Mouse (Mus musculus): ENCODE results near the gene Cfap52.

The Cfap52 gene

DNA sequence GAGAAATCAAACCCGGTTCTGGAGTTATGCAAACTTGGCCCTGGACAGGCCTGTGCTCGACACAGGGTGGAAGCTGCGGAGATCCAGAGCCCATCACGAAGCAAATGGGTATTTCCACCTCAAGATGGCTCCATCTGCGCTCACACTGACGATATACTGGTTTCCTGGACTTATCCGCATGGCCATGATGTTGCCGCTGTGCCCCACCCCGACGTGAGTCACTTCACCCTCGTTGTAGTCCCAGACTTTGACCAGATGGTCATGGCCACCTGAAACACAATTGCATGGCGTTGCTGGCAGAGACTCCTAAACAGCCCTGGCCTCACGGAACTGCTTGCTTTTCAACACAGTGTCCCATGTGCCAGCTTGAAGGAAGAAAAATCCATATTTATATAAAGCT is 40.5 kb downstream of the Cfap52 start:
- no peak for DNase-seq

GRCm38 (mm10) chr11:67923720-67924119 is 41.7 kb downstream of the Cfap52 start:
- no peak for DNase-seq

DNA sequence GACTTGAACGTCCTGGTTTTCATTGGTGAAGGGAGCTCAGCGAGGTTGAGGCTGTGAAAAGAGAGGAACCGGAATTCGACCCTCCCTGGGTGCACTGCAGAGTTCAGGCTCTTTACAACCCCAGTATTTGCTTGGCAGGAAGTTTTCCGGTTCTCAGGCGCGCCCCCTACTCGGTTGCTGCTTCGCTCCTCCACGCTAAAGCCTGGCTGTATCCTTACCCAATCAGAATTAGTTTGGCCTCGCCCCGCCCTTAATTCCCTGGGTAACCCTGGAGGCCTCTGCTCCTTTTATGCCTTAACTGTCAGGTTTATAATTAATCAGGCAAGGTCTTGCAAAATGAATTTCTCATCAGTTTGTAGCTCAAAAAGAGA is 42.7 kb downstream of the Cfap52 start:
- DNase-seq: peak; percentile 93

- DNase-seq: peak; percentile 92
Measured at GRCm38 (mm10) chr11:67921827-67922754, 43.4 kb downstream of the Cfap52 start, which contains the start of gene Usp43. TSS of gene Usp43 (minus strand) at chr11:67922153.

- DNase-seq: peak; percentile 67
Measured at GRCm38 (mm10) chr11:67921091-67921826, 44.2 kb downstream of the Cfap52 start.

DNA sequence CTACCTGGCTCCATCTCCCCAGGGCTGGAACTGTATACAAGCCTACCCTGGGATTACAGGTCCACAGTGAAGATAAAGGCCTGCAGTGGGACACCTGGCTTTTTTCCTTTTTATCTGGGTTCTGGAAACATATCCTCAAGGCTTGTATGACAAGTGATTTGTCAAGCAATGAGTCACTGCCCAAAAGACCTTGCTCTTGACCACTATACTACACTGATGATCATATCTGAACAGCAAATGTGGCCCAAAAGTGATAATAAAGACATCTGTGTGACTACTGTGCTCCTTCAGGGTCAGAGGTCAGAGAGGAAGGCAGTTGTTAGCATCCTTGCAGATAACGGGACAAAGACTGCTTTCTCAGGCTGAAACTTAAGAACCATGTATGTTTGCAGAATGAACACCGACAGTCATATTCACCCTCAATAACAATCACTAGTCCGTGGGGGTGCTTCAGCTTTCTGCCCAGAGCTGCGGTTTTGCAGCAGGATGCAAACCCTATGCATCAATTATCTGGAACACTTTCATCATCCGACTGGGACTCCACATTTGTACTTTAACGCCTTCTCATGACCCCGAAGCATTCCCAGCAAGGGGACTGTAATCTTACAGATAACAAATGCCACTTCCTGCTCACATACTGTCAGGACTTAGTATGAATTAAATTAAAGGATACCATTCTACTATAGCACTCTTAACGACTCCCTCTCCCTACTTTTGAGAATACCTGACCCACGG is 45.1 kb downstream of the Cfap52 start:
- DNase-seq: no peak

GRCm38 (mm10) chr11:67919593-67919992 is 45.9 kb downstream of the Cfap52 start:
- DNase-seq: no peak

DNA sequence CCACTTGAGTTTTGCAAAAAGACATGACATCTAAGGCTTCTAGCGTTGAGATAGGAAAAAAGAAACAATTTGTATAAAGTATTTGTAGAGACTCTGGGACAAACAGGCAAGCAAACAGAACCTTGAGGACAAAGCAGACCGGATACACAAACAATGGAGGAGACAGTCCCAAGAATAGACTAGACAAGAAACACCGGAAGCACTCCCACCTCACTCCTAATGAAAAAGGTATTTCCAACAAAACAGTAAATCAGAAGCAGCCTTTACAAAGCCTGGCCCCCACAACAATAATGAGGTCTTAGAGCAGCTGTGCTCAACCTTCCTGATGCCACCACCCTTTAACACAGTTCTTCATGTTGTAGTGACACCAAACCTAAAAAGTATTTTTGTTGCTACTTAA is 48.3 kb downstream of the Cfap52 start:
- DNase-seq: no peak

DNA sequence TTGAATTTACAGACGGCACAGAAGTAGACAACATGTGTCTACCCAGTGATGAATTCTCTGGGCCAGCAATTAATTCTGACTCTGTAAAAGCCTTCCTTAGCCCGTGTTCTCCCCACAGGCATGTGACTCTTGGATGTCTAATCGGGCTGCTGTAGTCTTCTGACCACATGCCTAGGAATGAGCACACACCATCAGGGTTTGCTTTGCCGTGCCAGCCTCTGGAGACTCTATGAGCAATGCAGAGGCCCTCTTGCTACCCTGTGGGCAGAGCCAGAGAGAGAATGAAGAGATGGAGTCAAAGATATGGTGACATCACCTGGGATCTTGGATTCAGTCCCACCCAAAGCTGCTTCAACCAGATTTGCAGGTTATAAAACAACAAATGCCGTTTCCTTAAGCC is 54.4 kb downstream of the Cfap52 start:
- DNase-seq: no peak

DNA sequence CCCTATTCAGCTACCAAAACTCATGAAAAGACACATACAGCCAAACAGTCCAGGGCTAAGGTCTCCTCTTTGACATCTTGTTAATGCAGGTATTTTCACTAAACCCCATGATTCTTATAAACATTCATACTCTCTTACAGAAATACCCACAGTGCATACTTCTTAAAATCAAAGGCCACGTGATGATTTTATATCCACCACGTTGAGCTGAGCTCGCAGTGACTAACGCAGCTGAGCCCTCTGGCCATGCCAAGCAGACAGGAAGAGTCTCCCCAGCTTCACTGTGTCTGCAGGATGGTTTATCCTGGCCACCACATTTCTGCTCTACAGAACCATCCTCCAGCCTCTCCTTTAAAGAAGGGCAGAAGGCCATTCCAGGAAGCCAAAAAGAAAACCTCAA is 61.7 kb downstream of the Cfap52 start:
- no peak for DNase-seq

DNA sequence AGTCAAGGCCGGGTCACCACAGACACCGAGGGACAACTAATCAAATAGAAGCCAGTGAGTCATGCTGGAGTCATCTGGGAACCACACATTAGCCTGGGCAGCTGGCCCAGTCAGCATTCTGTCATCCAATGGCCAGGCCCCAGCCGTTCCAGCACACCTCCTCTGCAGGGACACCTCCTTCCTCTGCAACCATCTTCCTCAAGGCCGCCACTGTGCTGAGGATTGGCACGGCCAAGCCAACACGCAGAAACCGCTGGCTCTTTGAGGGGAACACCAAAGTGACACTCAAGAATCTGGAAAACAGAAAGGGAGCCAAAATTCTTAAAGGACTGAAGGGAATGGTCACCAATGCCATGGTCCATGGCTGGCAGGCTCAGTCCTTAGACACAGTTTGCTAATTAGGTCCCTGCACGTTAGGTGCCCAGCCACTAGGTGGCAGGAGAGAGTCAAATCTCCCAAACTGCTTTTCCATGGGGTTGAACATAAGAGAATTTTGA is 68.3 kb downstream of the Cfap52 start:
- peak; percentile 63 for DNase-seq

DNA sequence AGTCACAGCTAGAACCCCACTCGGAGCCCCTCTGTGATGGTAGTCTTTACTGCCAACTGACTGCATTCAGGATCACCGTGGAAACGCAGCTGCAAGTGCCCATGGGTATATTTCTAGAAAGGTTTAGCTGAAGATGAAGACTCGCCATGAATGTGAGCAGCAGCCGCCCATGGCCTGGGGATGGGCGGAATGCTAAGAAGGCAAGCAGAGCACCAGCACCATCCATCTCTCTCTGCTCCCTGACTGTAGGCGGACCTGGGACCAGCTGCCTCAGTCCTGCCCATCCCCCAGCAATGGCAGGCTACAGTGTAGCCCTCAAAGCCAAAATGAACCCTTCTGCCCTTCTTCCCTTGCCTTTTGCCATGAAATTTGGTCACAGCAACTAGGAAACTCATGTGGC is 69.8 kb downstream of the Cfap52 start:
- DNase-seq: no peak

GRCm38 (mm10) chr11:67888521-67888920 is 76.9 kb downstream of the Cfap52 start:
- DNase-seq: no peak

- no peak for DNase-seq
Measured at GRCm38 (mm10) chr11:67885921-67886320, 79.5 kb downstream of the Cfap52 start.
